Mouse (Mus musculus) midbrain, embryonic 16.5 days (tissue): Measurements from ENCODE around the gene Hk2. TPM values are rescaled to one million over a fixed set of nuclear protein-coding genes. Genes with fewer than 3 reads are reported as not detected.

Experiments
- ATAC-seq: fragments of 200-750 bp; cut with Nextera tagmentation; 2 replicates; pipeline ENCODE4 v1.8.0; 2017; ENCODE audit warnings: moderate TSS enrichment
- H3K27ac ChIP-seq: fragments of 300-500 bp; sonication (generic); 2 replicates; pipeline ENCODE4 v1.5.1; 2014; ENCODE audit warnings: mild to moderate bottlenecking, low read length, mixed read lengths
- H3K27me3 ChIP-seq: fragments of 300-500 bp; sonication (generic); 2 replicates; pipeline ENCODE4 v1.6.1; 2014; ENCODE audit warnings: low read depth, low read length, mixed read lengths; ENCODE audit not compliant: control insufficient read depth, insufficient read depth
- H3K36me3 ChIP-seq: fragments of 300-500 bp; sonication (generic); 2 replicates; pipeline ENCODE4 v1.6.1; 2014; ENCODE audit warnings: mild to moderate bottlenecking, low read length, moderate library complexity, mixed read lengths; ENCODE audit not compliant: control insufficient read depth, insufficient read depth
- H3K4me1 ChIP-seq: fragments of 300-500 bp; sonication (generic); 2 replicates; pipeline ENCODE4 v1.6.1; 2014; ENCODE audit warnings: mild to moderate bottlenecking, low read length, mixed read lengths; ENCODE audit not compliant: control insufficient read depth, insufficient read depth
- H3K4me2 ChIP-seq: fragments of 300-500 bp; sonication (generic); 2 replicates; pipeline ENCODE4 v1.6.1; 2014; ENCODE audit warnings: mild to moderate bottlenecking, low read length, mixed read lengths
- H3K4me3 ChIP-seq: fragments of 300-500 bp; sonication (generic); 2 replicates; pipeline ENCODE4 v1.5.1; 2014; ENCODE audit warnings: low read depth, mild to moderate bottlenecking, low read length, moderate library complexity, mixed read lengths
- H3K9ac ChIP-seq: fragments of 300-500 bp; sonication (generic); 2 replicates; pipeline ENCODE4 v1.6.1; 2014; ENCODE audit warnings: low read depth, low read length, mixed read lengths
- H3K9me3 ChIP-seq: fragments of 300-500 bp; sonication (generic); replicated peaks from 2 replicates; pipeline ENCODE4 v1.6.1; 2014; ENCODE audit warnings: mild to moderate bottlenecking, low read length, mixed read lengths; ENCODE audit not compliant: control insufficient read depth, poor library complexity, severe bottlenecking
- WGBS: fragments of 180-500 bp; shearing (Covaris S2); extraction: QIAGEN DNeasy Blood & Tissue Kit; methylation state at CpG from one replicate; pipeline ENCODE4 v1.1.7; 2014; 5-methylcytosine and 5-hydroxymethylcytosine counted together
- polyA plus RNA-seq: library from polyadenylated mRNA; unstranded; fragments of >200 nt; fragmentation: Nextera tagmentation; extraction: Ambion mirVana; gene quantifications from 2 replicates; pipeline ENCODE4 v1.2.1, GENCODE M21; 2015

Hk2 gene
- polyA plus RNA-seq, 1 experiment from 2014 or later: 1.7 TPM

GRCm38 (mm10) chr6:82740868-82741517 is 33.3 kb downstream of the Hk2 start:
- H3K4me2 ChIP-seq: no peak overlapping the region
- no peaks in the 10 kb centered on the region for H3K9me3 ChIP-seq
- no peaks in the 10 kb centered on the region for H3K4me1 ChIP-seq
- no peak for ATAC-seq
- no peak overlapping the region for H3K27ac ChIP-seq
- no peaks in the 10 kb centered on the region for H3K27me3 ChIP-seq
- no peak overlapping the region for H3K4me3 ChIP-seq
- H3K9ac ChIP-seq: no peak overlapping the region
- no peaks in the 10 kb centered on the region for H3K36me3 ChIP-seq
- 86% methylated on average over 8 of the region's 8 CpGs for WGBS

GRCm38 (mm10) chr6:82740269-82740668 is 34.0 kb downstream of the Hk2 start:
- Histone ChIP-seq H3K27ac (no peak overlapping the region), H3K9me3 (no peaks in the 10 kb centered on the region), H3K4me1 (no peaks in the 10 kb centered on the region), H3K27me3 (no peaks in the 10 kb centered on the region), H3K9ac (no peak overlapping the region), H3K4me3 (no peak overlapping the region), H3K36me3 (no peaks in the 10 kb centered on the region), H3K4me2 (no peak overlapping the region)
- ATAC-seq: no peak; the same call in 1 of the 2 replicates
- WGBS: 30% methylated on average over 6 of the region's 6 CpGs

- H3K36me3 ChIP-seq: no peaks in the 10 kb centered on the region
- WGBS: 93% methylated on average over 27 of the region's 27 CpGs
- no peak overlapping the region for H3K4me2 ChIP-seq
- no peak overlapping the region for H3K4me3 ChIP-seq
- no peak overlapping the region for H3K27ac ChIP-seq
- no peaks in the 10 kb centered on the region for H3K27me3 ChIP-seq
- no peaks in the 10 kb centered on the region for H3K4me1 ChIP-seq
- no peak overlapping the region for H3K9ac ChIP-seq
- no peaks in the 10 kb centered on the region for H3K9me3 ChIP-seq
- ATAC-seq: no peak
Observed at GRCm38 (mm10) chr6:82737634-82738540, 36.4 kb downstream of the Hk2 start.

GRCm38 (mm10) chr6:82736626-82737600 is 37.3 kb downstream of the Hk2 start:
- no peaks in the 10 kb centered on the region for H3K9me3 ChIP-seq
- WGBS: 83% methylated on average over 25 of the region's 25 CpGs
- no peak overlapping the region for H3K4me2 ChIP-seq
- no peak for ATAC-seq
- H3K9ac ChIP-seq: no peak overlapping the region
- H3K27ac ChIP-seq: no peak overlapping the region
- no peaks in the 10 kb centered on the region for H3K36me3 ChIP-seq
- H3K4me1 ChIP-seq: no peaks in the 10 kb centered on the region
- no peaks in the 10 kb centered on the region for H3K27me3 ChIP-seq
- no peak overlapping the region for H3K4me3 ChIP-seq

- H3K36me3 ChIP-seq: no peaks in the 10 kb centered on the region
- H3K27ac ChIP-seq: no peak overlapping the region
- 88% methylated on average over 7 of the region's 7 CpGs for WGBS
- ATAC-seq: no peak
- no peak overlapping the region for H3K9ac ChIP-seq
- H3K4me2 ChIP-seq: no peak overlapping the region
- H3K4me3 ChIP-seq: no peak overlapping the region
- H3K9me3 ChIP-seq: no peaks in the 10 kb centered on the region
- H3K4me1 ChIP-seq: no peaks in the 10 kb centered on the region
- H3K27me3 ChIP-seq: no peaks in the 10 kb centered on the region
Observed at GRCm38 (mm10) chr6:82735347-82735746, 38.9 kb downstream of the Hk2 start.

- 91% methylated on average over 21 of the region's 21 CpGs for WGBS
- H3K4me1 ChIP-seq: no peaks in the 10 kb centered on the region
- no peaks in the 10 kb centered on the region for H3K36me3 ChIP-seq
- H3K4me3 ChIP-seq: no peak overlapping the region
- H3K4me2 ChIP-seq: no peak overlapping the region
- H3K9me3 ChIP-seq: no peaks in the 10 kb centered on the region
- H3K9ac ChIP-seq: no peak overlapping the region
- ATAC-seq: no peak
- H3K27ac ChIP-seq: no peak overlapping the region
- no peaks in the 10 kb centered on the region for H3K27me3 ChIP-seq
Observed at GRCm38 (mm10) chr6:82728635-82729034, 45.6 kb downstream of the Hk2 start.

- ATAC-seq: no peak
- 94% methylated on average over 13 of the region's 13 CpGs for WGBS
Observed at GRCm38 (mm10) chr6:82727206-82727605, 47.0 kb downstream of the Hk2 start.

GRCm38 (mm10) chr6:82723321-82723720 is 50.9 kb downstream of the Hk2 start:
- Histone ChIP-seq H3K27me3 (no peaks in the 10 kb centered on the region), H3K4me3 (no peak overlapping the region), H3K27ac (no peak overlapping the region), H3K36me3 (no peaks in the 10 kb centered on the region), H3K4me1 (0 out of 2 replicates have a peak, but pooled peaks cover 4% of the 10 kb centered on the region), H3K9me3 (no peaks in the 10 kb centered on the region), H3K9ac (no peak overlapping the region), H3K4me2 (no peak overlapping the region)
- no peak for ATAC-seq
- 42% methylated on average over 5 of the region's 5 CpGs for WGBS

More at GRCm38 (mm10) chr6:82727206-82727605, 47.0 kb downstream of the Hk2 start:
- no peaks in the 10 kb centered on the region for H3K27me3 ChIP-seq
- 0 out of 2 replicates have a peak, but pooled peaks cover 4% of the 10 kb centered on the region for H3K4me1 ChIP-seq
- no peaks in the 10 kb centered on the region for H3K9me3 ChIP-seq
- no peaks in the 10 kb centered on the region for H3K36me3 ChIP-seq
- H3K27ac ChIP-seq: no peak overlapping the region
- no peak overlapping the region for H3K4me2 ChIP-seq
- no peak overlapping the region for H3K4me3 ChIP-seq
- H3K9ac ChIP-seq: no peak overlapping the region
